Mouse (Mus musculus): ENCODE data around the gene Atp2b2. TPM values are rescaled to one million over a fixed set of nuclear protein-coding genes. Genes with fewer than 3 reads are reported as not detected.

Atp2b2 gene
- polyA plus RNA-seq, 1 experiment, result not detected

DNA sequence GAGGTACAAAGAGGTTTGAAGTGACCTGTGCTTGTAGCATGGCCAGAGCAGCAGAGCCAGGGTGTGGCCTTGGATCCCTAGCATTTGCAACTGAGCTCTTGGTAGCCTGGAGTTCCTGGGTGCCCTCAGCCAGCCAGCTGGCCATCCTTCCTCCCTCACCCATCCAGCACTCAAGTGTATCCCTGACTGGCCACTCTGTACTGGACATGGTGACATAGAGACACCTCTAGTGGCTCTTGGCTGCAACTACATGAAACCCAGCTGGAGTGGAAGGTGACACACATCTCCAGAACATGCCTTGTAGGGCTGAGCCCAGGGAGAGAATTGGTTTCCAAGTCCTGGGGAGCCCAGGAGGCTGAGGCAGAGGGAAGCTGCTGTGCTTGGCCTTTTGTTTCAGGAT lies 134.3 kb downstream of the Atp2b2 start:
- Histone ChIP-seq H3K27ac (ENCODE audit: insufficient read depth, low read length) (no peak overlapping the region), H3K4me3 (ENCODE audit: insufficient read depth, low read length) (no peak overlapping the region), H3K4me1 (ENCODE audit: control insufficient read depth, insufficient read depth, low read length) (no peaks in the 10 kb centered on the region)
- TF ChIP-seq CTCF (IDR thresholded peaks at IDR 0.05; ENCODE audit: borderline replicate concordance, insufficient read depth, low read length) (no peak), POLR2A (IDR thresholded peaks at IDR 0.05; ENCODE audit: low read depth, low read length) (no peak)

DNA sequence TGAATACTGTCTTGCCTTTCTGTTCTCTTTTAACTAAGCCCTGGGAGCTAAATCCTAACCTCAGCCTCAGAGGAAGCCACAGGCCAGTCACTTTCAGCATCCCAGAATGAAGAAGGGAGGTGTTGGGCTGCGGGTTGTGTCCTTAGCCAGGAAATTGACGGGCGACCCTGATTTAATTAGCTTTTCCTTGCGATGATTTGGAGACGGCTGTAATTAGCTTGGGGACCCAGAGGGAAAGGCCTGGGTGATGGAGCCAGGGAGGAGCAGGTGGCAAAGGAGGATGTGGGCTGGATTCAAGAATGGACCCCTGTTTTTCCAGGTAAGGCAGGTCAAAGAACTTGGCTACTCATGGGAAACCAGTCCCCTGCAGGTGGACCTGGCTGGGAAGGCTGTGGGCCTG lies 138.0 kb downstream of the Atp2b2 start:
- no peaks in the 10 kb centered on the region for H3K4me1 ChIP-seq (ENCODE audit: control insufficient read depth, insufficient read depth, low read length)
- TF ChIP-seq CTCF (IDR thresholded peaks at IDR 0.05; ENCODE audit: borderline replicate concordance, insufficient read depth, low read length), result no peak
- TF ChIP-seq POLR2A (IDR thresholded peaks at IDR 0.05; ENCODE audit: low read depth, low read length), result no peak
- H3K27ac ChIP-seq (ENCODE audit: insufficient read depth, low read length), result no peak overlapping the region
- no peak overlapping the region for H3K4me3 ChIP-seq (ENCODE audit: insufficient read depth, low read length)

DNA sequence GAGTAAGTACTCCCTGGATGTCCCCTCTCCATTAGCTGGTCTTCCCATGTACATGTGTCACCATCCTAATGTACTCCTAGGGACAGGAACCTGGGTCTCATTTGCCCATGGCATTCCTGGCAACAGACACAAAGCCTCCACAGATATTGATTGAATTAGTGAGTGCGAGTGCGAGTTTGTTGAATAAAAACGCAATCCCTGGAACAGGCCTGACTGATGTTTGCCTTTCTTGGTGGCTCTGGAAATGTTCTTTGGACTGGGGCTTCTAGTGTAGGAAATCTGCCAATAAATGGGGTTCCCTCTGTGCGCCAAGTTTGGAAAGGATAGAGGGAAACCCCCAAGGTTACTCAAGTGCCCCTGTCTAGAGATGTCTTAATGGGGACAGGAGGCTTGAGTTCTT lies 146.4 kb downstream of the Atp2b2 start:
- H3K4me3 ChIP-seq (ENCODE audit: insufficient read depth, low read length), result no peak overlapping the region
- TF ChIP-seq CTCF (IDR thresholded peaks at IDR 0.05; ENCODE audit: borderline replicate concordance, insufficient read depth, low read length) (no peak), POLR2A (IDR thresholded peaks at IDR 0.05; ENCODE audit: low read depth, low read length) (no peak)
- no peaks in the 10 kb centered on the region for H3K4me1 ChIP-seq (ENCODE audit: control insufficient read depth, insufficient read depth, low read length)
- H3K27ac ChIP-seq (ENCODE audit: insufficient read depth, low read length), result no peak overlapping the region

DNA sequence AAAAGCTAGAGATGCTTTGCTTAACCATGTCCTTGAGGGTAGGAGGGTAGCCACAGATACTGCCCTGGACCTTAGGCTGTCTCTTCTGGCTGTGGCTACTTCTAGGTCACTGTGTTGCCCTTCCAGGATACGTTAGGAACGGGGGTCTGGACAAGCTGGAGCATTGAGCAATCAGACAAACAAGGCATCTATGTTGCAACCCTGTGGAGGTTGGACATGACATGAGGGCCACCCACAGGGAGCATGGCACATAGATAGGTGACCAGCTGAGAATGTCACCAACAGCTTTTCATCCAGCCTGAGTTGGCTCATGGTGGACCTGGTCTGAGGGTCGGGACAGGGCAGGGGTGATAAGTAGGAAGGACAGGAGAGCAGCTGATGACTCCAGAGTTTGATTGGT lies 148.4 kb downstream of the Atp2b2 start:
- no peak overlapping the region for H3K4me3 ChIP-seq (ENCODE audit: insufficient read depth, low read length)
- no peaks in the 10 kb centered on the region for H3K4me1 ChIP-seq (ENCODE audit: control insufficient read depth, insufficient read depth, low read length)
- no peak for TF ChIP-seq CTCF (IDR thresholded peaks at IDR 0.05; ENCODE audit: borderline replicate concordance, insufficient read depth, low read length)
- no peak for TF ChIP-seq POLR2A (IDR thresholded peaks at IDR 0.05; ENCODE audit: low read depth, low read length)
- H3K27ac ChIP-seq (ENCODE audit: insufficient read depth, low read length), result no peak overlapping the region

DNA sequence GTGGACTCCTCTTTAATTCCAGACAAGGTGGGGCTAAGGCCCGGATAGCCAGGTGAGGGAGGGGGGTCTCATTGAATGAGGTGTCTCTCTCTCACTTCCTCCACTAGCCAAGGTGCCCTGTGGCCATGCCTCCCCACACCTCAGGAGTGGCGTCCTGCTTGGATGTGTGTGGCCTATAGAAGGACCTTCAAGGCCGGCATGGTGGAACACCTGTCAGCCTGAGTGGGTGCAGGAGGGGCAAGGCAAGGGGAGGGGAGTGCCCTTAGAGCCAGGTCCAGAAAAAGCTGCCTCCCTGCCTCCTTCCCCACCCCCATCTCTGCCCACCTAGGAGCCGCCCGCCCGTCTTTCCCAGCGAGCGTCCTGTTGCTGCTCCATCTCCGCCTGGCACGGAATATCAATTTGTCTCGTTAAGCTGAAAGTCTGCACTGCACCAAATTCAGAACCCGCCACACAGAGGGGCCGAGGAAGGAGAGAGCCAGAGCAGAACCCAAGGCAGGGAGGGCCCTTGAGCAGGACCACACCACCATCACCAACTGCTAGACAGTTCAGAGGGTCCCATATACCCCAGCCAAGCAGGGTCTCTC lies 150.2 kb downstream of the Atp2b2 start:
- no peak overlapping the region for H3K4me3 ChIP-seq (ENCODE audit: insufficient read depth, low read length)
- no peaks in the 10 kb centered on the region for H3K4me1 ChIP-seq (ENCODE audit: control insufficient read depth, insufficient read depth, low read length)
- TF ChIP-seq POLR2A (IDR thresholded peaks at IDR 0.05; ENCODE audit: low read depth, low read length) (no peak), CTCF (IDR thresholded peaks at IDR 0.05; ENCODE audit: borderline replicate concordance, insufficient read depth, low read length) (no peak)
- H3K27ac ChIP-seq (ENCODE audit: insufficient read depth, low read length), result no peak overlapping the region

DNA sequence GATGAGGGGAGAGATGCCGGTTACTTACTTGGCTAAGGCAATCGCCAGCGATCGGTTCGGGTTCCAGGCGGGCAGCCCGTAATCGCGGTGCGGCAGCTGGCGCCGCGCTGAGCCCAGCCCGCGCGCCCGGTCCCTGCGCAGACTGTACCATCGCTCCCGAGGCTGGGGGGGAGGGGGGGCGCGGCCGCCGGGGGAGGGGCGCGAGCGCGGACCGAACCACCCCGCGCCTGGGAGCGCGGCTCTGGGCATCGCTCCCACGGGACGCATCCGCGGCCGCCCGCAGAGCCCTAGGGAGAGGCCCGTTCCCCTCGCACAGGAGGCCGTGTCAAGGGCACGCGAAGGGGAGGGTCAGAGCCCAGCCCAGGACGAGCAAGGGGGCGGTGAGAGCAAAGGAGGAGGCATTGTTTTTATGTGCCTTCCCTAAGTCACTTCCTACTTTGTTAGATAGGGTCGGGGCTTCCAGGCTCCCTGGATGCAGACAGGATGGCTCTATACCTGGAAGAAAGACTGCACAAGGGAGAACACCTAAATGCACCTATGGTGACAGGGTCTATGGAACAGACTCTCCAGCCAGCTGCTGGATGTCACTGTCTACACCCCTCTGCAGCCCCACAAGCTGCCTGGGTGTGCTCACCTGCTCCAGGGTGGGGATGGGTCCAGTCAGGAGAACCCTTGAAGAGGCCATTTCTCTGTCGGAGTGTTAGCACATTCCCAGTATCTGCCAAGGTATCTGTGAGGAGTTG lies 151.0 kb downstream of the Atp2b2 start:
- Histone ChIP-seq H3K4me1 (ENCODE audit: control insufficient read depth, insufficient read depth, low read length) (no peaks in the 10 kb centered on the region), H3K27ac (ENCODE audit: insufficient read depth, low read length) (no peak overlapping the region), H3K4me3 (ENCODE audit: insufficient read depth, low read length) (no peak overlapping the region)
- TF ChIP-seq CTCF (IDR thresholded peaks at IDR 0.05; ENCODE audit: borderline replicate concordance, insufficient read depth, low read length) (no peak), POLR2A (IDR thresholded peaks at IDR 0.05; ENCODE audit: low read depth, low read length) (no peak)

DNA sequence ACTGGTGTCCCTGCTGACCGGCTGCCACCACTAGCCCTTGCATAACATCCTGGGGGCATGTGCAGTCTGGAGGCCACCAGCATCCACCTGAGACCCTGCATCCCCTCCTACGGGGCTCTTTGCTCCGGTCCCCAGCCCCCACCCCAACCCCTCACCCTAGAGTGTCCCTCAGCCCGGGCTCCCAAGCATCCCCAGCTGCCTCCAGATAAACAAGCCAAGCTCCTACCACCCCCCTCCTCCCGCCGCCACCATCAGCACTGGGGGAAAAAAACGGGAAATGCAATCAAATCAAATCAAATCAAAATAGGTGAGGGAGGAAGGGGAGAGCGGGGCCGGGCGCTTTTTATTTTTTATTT lies 151.6 kb downstream of the Atp2b2 start:
- no peaks in the 10 kb centered on the region for H3K4me1 ChIP-seq (ENCODE audit: control insufficient read depth, insufficient read depth, low read length)
- TF ChIP-seq POLR2A (IDR thresholded peaks at IDR 0.05; ENCODE audit: low read depth, low read length) (no peak), CTCF (IDR thresholded peaks at IDR 0.05; ENCODE audit: borderline replicate concordance, insufficient read depth, low read length) (no peak)
- no peak overlapping the region for H3K4me3 ChIP-seq (ENCODE audit: insufficient read depth, low read length)
- H3K27ac ChIP-seq (ENCODE audit: insufficient read depth, low read length), result no peak overlapping the region

DNA sequence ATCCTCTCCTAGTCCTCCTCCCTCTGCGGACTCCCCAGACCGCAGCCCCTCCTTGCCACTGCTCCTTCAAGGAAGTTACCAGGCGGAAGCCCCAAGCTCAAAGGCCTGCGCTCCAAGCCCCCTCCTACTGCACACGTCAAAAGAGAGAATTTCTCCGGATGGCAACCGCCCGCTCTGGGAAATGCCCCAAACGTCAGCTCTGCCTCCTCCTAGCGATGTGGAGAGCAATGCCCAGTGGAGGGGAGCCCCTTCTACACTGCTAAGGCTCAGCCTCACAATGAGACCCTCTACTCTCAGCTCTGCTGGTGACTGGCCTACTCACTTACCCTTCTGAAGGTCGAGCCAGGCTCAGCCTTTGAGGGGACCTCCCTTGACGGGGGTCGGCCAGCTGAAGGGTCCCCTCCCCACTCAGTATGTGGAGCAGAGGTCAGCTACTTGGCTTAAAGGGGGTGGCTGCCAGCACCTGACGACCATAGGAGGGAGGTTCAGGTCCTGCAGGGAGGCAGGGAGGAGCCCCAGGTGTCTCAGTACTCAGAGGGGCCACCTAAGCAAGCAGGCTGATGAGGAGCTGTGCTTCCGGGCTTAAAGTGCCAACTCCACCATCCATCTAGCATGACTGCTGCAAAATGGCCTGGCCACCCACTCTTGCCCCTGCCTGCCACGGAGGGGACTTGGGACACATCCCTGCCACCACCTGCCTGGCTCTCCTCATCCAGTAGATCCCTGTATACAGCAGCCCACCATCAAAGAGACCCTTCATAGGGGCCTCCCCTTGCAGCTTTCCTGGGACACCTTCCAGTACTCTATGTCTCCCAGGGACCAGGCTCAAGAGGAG lies 152.2 kb downstream of the Atp2b2 start:
- no peak overlapping the region for H3K27ac ChIP-seq (ENCODE audit: insufficient read depth, low read length)
- no peak overlapping the region for H3K4me3 ChIP-seq (ENCODE audit: insufficient read depth, low read length)
- H3K4me1 ChIP-seq (ENCODE audit: control insufficient read depth, insufficient read depth, low read length), result no peaks in the 10 kb centered on the region
- TF ChIP-seq POLR2A (IDR thresholded peaks at IDR 0.05; ENCODE audit: low read depth, low read length) (no peak), CTCF (IDR thresholded peaks at IDR 0.05; ENCODE audit: borderline replicate concordance, insufficient read depth, low read length) (no peak)

DNA sequence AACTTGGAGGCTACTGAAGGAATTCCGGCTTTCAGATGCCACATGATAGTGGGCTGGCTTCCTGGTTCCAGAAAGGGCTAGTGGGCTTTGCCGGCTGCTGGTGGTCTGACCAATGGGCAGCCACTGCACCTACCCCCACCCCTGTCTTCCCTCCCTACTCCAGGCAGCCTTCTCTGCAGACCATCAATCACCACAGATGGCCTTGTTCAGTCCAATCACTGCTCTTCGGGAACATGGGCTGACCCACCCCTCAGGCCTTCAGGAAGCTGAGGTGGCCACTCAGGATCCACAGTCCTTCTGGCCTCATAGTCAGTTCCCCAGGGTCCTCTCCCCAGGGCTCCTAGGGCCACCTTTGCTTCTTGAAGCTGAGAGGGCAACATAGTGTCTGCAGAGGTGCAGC lies 153.2 kb downstream of the Atp2b2 start:
- Histone ChIP-seq H3K27ac (ENCODE audit: insufficient read depth, low read length) (no peak overlapping the region), H3K4me3 (ENCODE audit: insufficient read depth, low read length) (no peak overlapping the region), H3K4me1 (ENCODE audit: control insufficient read depth, insufficient read depth, low read length) (no peaks in the 10 kb centered on the region)
- no peak for TF ChIP-seq CTCF (IDR thresholded peaks at IDR 0.05; ENCODE audit: borderline replicate concordance, insufficient read depth, low read length)
- no peak for TF ChIP-seq POLR2A (IDR thresholded peaks at IDR 0.05; ENCODE audit: low read depth, low read length)

DNA sequence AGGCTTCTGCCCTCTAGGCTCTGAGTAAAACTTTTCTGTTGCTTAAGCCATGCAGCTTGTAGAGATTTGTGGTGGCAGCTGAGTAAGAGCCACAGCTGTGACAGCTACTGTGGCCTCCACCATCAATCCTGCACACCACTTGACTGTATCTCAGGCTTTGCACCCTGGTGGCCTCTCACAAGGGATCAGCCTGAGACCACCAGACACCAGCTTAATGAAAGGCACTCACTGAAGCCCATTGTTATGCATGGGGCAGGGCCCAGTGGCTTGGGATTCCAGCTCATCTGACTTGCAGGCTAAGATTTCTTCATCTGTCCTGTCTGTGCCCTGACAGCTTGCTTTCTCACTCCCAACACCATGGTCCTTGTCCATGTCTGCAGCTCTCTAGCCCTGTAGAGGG lies 155.5 kb downstream of the Atp2b2 start:
- Histone ChIP-seq H3K27ac (ENCODE audit: insufficient read depth, low read length) (no peak overlapping the region), H3K4me1 (ENCODE audit: control insufficient read depth, insufficient read depth, low read length) (no peaks in the 10 kb centered on the region), H3K4me3 (ENCODE audit: insufficient read depth, low read length) (no peak overlapping the region)
- TF ChIP-seq CTCF (IDR thresholded peaks at IDR 0.05; ENCODE audit: borderline replicate concordance, insufficient read depth, low read length) (no peak), POLR2A (IDR thresholded peaks at IDR 0.05; ENCODE audit: low read depth, low read length) (no peak)

Data from embryonic fibroblast, embryonic 13.5 days (primary cell).